Mouse (Mus musculus): Measurements from ENCODE around the gene Marc2.

DNA sequence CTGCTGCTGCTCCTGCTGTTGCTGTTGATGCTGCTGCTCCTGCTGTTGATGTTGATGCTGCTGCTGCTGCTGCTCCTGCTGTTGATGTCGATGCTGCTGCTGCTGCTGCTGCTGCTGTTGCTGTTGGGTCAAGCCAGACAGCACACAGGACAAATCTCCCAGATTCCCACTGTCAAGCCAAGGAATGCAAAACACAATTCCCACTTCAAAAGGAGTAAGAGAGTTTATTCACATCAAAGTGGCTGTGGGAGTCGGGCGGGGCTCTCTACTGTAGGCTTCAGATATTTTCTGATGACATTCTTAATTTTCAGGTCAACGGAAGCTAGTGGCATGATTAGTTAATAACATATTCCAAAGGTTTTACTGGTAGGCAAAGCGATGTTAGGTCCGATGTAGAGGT lies 16.4 kb upstream of the Marc2 start:
- TF ChIP-seq EP300 (optimal IDR thresholded peaks at IDR 0.05) (no peak), CTCF (IDR thresholded peaks at IDR 0.05; ENCODE audit: low read depth) (no peak)

Measured in stomach, postnatal 0 days (tissue).